Mouse (Mus musculus): Measurements from ENCODE around the gene Otud7a. TPM values are rescaled to one million over a fixed set of nuclear protein-coding genes. Genes with fewer than 3 reads are reported as not detected.

The Otud7a gene
- polyA plus RNA-seq, 1 experiment: 0.84 TPM

DNA sequence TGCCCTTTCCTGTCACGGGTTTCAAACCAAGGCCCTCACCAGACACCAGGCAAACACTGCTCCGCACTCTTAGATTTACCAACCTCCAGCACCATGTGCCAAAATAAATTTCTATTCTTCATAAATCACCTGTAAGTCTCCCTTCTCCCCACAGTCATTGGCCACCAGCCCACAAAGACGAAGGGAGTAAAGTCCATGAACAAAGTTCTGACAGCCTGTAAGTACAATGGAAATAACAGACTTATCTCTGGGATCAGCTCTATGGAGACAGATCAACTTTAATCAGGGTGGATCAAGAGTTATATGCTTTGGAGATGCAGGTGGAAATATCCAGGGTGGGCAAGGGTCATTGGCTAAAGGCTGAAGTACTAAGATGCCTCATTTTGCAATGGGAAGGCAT lies 336.3 kb downstream of the Otud7a start:
- TF ChIP-seq POLR2A (IDR thresholded peaks at IDR 0.05; ENCODE audit: low read depth, low read length): no peak
- no peak for TF ChIP-seq CTCF (IDR thresholded peaks at IDR 0.05; ENCODE audit: borderline replicate concordance, insufficient read depth, low read length)
- peaks cover 2% of the 10 kb centered on the region; the same call in 1 of the 2 replicates for H3K4me1 ChIP-seq (ENCODE audit: control insufficient read depth, insufficient read depth, low read length)

GRCm38 (mm10) chr7:63789743-63790142 lies 345.2 kb downstream of the Otud7a start:
- Histone ChIP-seq H3K4me3 (ENCODE audit: insufficient read depth, low read length) (no peak overlapping the region), H3K4me1 (ENCODE audit: control insufficient read depth, insufficient read depth, low read length) (no peaks in the 10 kb centered on the region), H3K27ac (ENCODE audit: insufficient read depth, low read length) (no peak overlapping the region)
- TF ChIP-seq POLR2A (IDR thresholded peaks at IDR 0.05; ENCODE audit: low read depth, low read length) (no peak), CTCF (IDR thresholded peaks at IDR 0.05; ENCODE audit: borderline replicate concordance, insufficient read depth, low read length) (no peak)

More for the DNA sequence above, 336.3 kb downstream of the Otud7a start:
- no peak overlapping the region for H3K4me3 ChIP-seq (ENCODE audit: insufficient read depth, low read length)
- H3K27ac ChIP-seq (ENCODE audit: insufficient read depth, low read length): no peak overlapping the region

DNA sequence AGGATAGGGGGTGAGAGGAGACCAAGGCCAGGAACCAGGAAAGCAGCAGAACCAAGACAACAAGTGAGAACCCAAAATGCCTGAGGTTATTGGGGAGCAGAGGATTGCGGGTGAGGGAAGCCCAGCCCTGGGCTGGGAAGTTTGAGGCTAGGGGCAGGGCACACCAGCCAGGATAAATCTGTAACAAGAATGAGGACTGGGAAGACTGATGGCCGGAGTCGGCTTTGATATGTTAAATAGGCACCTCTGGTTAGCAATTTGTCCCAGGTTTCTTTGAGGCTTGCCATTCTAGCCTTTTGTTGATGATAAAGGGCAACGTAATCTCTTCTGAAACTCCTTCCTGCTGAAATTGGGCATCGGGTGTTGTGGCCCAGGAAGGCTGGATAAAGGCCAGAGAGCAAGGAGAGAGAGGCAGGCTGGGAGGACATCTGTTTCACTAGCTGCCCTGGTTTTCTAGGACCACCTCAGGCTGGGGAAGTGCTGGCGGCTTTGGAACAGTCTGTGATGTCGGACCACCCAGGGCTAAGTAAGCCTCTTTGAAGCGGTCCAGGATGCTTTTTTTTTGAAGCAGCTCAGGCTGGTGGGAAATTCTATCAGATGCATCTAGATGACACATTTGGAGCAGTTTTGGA lies 351.6 kb downstream of the Otud7a start:
- H3K27ac ChIP-seq (ENCODE audit: insufficient read depth, low read length): no peak overlapping the region
- H3K4me1 ChIP-seq (ENCODE audit: control insufficient read depth, insufficient read depth, low read length): no peaks in the 10 kb centered on the region
- H3K4me3 ChIP-seq (ENCODE audit: insufficient read depth, low read length): no peak overlapping the region
- TF ChIP-seq CTCF (IDR thresholded peaks at IDR 0.05; ENCODE audit: borderline replicate concordance, insufficient read depth, low read length) (no peak), POLR2A (IDR thresholded peaks at IDR 0.05; ENCODE audit: low read depth, low read length) (no peak)

DNA sequence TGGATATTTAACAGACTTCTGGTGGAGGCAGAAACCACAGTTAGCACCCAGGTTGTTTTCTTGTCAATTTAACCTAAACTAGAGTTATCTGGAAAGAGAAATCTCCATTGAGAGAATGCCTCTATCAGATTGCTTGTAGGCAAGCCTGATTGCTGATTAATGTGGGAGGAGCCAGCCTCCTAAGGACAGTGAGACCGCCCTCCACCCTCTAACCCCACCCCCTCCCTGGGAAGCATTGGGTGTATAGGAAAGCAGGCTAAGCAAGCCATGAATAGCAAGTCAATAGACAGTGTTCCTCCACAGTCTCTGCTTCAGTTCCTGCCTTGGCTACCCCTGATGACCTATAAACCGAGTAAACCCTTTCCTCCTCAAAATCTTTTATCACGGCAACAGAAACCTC lies 353.9 kb downstream of the Otud7a start:
- TF ChIP-seq POLR2A (IDR thresholded peaks at IDR 0.05; ENCODE audit: low read depth, low read length): no peak
- TF ChIP-seq CTCF (IDR thresholded peaks at IDR 0.05; ENCODE audit: borderline replicate concordance, insufficient read depth, low read length): no peak

DNA sequence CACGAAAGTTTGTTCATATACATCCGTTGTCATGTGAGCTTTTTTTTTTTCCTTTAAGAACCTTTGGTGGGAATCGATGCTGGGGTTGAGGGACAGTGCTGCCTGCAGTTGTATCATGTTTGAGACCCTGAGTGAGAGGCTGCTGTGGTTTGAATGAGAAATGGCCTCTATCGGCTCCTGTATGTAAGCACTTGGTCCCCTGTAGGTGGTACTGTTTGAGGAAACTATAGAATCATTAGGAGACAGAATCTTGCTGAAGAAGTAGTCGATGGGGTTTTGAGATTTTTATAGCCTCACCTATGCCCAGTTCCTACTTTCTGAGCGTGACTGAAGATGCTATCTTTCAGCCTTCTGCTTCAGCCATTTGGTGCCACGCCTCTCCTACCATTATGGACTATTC lies 354.8 kb downstream of the Otud7a start:
- TF ChIP-seq CTCF (IDR thresholded peaks at IDR 0.05; ENCODE audit: borderline replicate concordance, insufficient read depth, low read length) (no peak), POLR2A (IDR thresholded peaks at IDR 0.05; ENCODE audit: low read depth, low read length) (no peak)
- no peak overlapping the region for H3K4me3 ChIP-seq (ENCODE audit: insufficient read depth, low read length)
- H3K27ac ChIP-seq (ENCODE audit: insufficient read depth, low read length): no peak overlapping the region
- H3K4me1 ChIP-seq (ENCODE audit: control insufficient read depth, insufficient read depth, low read length): no peaks in the 10 kb centered on the region

More for the DNA sequence above, 353.9 kb downstream of the Otud7a start:
- Histone ChIP-seq H3K4me3 (ENCODE audit: insufficient read depth, low read length) (no peak overlapping the region), H3K4me1 (ENCODE audit: control insufficient read depth, insufficient read depth, low read length) (no peaks in the 10 kb centered on the region), H3K27ac (ENCODE audit: insufficient read depth, low read length) (no peak overlapping the region)

GRCm38 (mm10) chr7:63802751-63803150 lies 358.2 kb downstream of the Otud7a start:
- Histone ChIP-seq H3K4me1 (ENCODE audit: control insufficient read depth, insufficient read depth, low read length) (no peaks in the 10 kb centered on the region), H3K4me3 (ENCODE audit: insufficient read depth, low read length) (no peak overlapping the region), H3K27ac (ENCODE audit: insufficient read depth, low read length) (no peak overlapping the region)
- TF ChIP-seq POLR2A (IDR thresholded peaks at IDR 0.05; ENCODE audit: low read depth, low read length) (no peak), CTCF (IDR thresholded peaks at IDR 0.05; ENCODE audit: borderline replicate concordance, insufficient read depth, low read length) (no peak)

Other genes starting within 250 kb of the Otud7a start
- 1.3 and 1.7 TPM in 2 replicates for gene Chrna7, start 232.2 kb upstream of the Otud7a start, polyA plus RNA-seq (2011; ENCODE audit: insufficient read length, low read depth, missing spikeins)